Mouse (Mus musculus): ENCODE measurements around the gene Thap3. TPM values are rescaled to one million over a fixed set of nuclear protein-coding genes. Genes with fewer than 3 reads are reported as not detected.

The Thap3 gene
- not detected for polyA plus RNA-seq (2014; fragmentation: Illumina TruSeq; extraction: RNeasy Lipid Tissue Mini Kit (QIAGEN cat#74804); ENCODE audit: low read depth, low replicate concordance)

DNA sequence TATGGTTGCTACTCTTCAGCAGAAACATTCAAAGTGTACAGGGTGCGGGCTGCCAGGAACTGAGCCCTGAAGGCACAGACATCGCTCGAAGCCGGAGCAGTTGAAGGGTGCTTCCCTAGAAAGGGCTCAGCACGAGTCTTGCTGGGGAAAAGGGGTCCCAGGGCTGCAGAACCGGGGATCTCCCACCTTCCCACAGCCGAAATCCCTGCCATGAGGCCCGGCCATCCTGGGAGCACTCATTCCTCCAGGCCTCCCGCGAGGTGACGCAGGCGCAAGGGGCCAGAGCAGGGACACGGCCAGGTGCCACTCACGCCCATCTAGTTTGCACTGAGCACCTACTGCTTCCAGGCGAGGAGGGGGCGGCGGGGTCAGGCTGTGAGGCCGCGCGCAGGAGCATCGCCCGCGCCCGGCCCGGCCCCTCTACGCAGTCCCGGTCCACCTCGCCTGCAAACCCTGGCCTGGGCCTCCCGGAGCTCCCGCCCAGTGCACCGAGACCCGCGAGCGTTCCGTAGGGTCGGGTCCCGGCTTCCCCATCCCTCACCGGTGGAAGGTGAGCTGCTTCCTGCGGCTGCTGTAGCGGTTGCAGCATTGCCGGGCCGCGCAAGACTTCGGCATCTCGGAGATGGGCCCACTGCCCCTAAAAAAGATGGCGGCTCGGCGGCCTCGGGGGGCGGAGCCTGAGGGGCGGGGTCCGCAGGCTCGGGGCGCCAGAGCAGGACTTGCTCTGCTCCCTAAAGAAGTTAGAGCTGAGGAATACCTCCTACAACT, at the start of gene Thap3:
Gene Thap3, minus strand, starts transcription at position 656 of the 768 bp plus-strand sequence.

DNA sequence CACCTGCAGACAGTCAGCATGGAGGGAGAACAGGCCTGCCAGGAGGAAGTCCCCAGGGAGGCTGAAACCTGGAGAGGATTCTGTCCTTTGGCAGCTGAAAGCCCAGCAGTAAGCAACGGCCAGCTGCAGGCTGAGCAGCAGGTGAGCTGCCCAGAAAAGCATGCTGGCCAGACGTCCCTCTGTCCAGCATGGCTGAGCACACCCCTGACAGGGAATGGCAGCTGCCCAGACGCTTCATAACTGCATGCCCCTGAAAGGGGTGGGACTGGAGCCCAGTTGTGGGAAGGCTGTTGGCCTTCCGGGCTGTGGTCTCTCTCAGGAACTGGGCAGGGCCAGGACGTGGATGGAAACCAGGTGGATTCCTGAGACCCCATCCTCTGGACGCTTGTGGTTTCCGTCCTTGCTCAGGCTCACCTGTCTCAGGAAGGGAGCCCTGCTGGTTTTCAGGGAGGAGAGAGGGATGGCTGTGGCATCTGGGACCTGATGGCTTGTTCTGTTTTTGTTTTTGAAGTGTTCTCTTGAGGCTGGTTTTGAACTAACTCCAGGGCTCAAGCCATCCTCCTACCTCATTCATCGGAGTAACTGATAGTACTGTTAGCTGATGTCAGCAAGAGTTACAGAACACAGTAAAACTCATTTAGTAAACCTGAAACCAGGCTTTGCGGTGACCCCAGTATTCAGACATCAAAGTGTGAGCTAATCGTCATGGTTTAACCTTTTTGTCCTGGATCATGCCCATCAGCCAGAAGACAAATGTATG, 49.6 kb upstream of the Thap3 start, which contains the start of gene Tas1r1:
Gene Tas1r1, minus strand, starts transcription at position 344 of the 760 bp plus-strand sequence.

DNA sequence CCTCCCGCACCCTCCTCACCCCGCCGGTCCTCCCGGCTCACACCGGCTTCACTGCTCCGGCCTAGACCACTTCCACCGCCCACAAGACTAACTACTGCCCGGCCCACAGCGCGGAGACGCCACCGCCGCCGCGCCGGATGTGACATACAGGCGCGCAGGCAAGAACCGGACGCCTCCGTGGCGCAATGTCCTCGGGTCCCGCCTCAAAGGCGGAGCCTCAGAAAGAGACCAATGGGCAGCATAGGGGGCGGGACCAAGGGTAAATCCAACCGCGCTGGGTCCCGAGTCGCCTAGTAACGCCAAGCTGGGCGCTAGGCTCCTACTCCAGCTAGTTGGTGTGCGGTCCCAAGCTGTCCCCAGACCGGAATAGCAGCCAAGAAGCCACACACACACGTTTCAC, 38.7 kb upstream of the Thap3 start, which contains the start of gene Zbtb48:
Gene Zbtb48, minus strand, starts transcription at position 148 of the 400 bp plus-strand sequence.

DNA sequence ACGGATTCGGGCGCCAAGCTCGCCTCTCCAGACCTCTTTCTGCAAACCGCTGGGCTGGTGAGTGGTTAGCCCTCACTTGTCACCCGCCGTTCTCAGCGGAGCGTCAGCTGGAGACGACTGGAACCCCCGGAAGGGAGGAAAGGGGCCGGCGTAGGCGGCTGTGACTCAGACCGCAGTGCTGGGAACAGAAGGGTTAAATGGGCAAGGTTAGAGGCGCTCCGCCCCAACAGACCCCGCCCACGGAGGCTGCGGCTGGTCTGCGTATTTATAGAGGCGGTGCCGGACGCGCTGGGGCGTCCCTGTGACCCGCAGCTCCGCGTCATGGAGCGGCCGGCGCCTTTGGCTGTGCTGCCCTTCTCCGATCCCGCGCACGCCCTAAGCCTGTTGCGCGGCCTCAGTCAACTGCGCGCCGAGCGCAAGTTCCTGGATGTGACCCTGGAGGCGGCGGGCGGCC, 19.9 kb upstream of the Thap3 start, which contains the start of gene Klhl21:
Gene Klhl21, plus strand, starts transcription at position 182 of the 454 bp plus-strand sequence.

DNA sequence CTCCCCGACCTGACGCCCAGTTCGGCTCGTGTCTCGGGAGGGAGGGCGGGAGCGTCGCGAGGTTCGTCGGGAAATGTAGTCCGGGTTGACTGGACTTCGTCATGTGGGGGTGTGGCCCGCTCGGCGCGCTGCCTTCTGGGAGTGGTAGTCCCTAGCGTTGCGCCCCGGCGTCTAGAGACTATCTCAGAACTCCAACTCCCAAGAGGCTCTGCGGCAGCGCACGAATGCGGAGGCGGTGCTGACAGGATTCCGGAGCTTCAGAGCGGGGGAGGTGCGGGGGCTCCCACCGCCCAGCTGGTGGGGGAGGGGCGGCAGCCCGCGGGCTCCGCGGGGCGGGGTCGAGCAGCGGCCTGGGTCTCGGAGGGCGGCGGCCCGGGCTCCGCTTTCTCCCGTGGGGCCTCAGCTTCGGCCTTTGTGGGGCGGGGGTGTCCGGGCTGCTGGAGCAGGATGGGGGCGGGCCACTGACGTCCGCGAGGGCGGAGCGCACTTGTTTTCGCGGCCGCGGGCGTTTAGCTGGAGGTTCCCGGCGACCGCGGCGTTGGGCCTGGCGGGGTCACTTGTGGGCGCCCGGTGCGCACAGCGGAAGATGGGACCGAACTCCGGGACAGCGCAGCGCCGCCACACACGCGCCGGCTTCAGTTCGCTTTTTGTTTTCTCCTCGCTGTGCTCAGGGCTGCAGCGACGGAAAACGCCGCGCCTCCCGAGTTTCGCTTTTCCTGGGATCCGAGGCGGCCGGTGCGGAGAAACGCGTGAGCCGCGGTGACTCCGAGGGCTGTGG, 7.6 kb upstream of the Thap3 start, which contains the start of gene Phf13:
Gene Phf13, minus strand, starts transcription at position 86 of the 778 bp plus-strand sequence.

DNA sequence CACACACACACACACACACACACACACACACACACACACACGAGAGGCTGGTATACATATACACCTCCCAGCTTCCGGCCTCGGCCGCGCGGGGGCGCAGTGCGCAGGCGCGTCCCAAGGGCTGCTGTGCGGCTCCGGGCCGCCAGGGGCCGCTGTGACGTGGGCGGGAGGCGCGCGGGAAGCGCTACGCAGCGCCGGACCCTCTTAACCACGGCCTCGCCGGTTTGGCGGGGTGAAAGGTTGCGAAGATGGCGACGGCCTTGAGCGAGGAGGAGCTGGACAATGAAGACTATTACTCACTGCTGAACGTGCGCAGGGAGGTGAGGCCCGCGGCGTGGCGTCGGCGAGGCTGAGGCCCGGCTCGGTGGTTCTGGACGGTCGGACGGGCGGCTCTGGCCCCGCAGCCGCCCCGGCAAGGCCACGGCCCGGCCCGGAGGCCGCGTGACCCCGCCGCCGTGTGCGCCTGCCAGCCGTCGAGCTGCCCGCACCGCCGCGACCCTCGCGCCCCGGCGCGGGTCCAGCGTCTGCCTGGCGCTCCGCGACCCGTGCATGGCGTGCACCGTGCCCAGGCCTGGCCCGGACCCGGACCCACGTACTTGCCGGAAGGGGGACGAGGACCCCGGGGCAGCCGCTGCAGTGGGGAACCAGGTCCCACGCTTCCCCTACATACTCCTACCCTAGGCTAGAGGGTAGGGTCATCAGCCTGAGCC, 55.1 kb downstream of the Thap3 start, which contains the start of gene Dnajc11:
Gene Dnajc11, plus strand, starts transcription at position 187 of the 710 bp plus-strand sequence.

Other genes with a start within 250 kb of the Thap3 start
- 55.9 TPM for gene Camta1, start 127.1 kb downstream of the Thap3 start, polyA plus RNA-seq (2014; fragmentation: Illumina TruSeq; extraction: RNeasy Lipid Tissue Mini Kit (QIAGEN cat#74804); ENCODE audit: low read depth, low replicate concordance)
- gene Dnajc11, start 55.3 kb downstream of the Thap3 start, polyA plus RNA-seq (2014; fragmentation: Illumina TruSeq; extraction: RNeasy Lipid Tissue Mini Kit (QIAGEN cat#74804); ENCODE audit: low read depth, low replicate concordance), result 28.9 TPM
- 4.0 TPM for gene Phf13, start 7.3 kb upstream of the Thap3 start, polyA plus RNA-seq (2014; fragmentation: Illumina TruSeq; extraction: RNeasy Lipid Tissue Mini Kit (QIAGEN cat#74804); ENCODE audit: low read depth, low replicate concordance)
- gene Klhl21, start 19.8 kb upstream of the Thap3 start, polyA plus RNA-seq (2014; fragmentation: Illumina TruSeq; extraction: RNeasy Lipid Tissue Mini Kit (QIAGEN cat#74804); ENCODE audit: low read depth, low replicate concordance), result 3.0 TPM
- gene Zbtb48, start 38.7 kb upstream of the Thap3 start, polyA plus RNA-seq (2014; fragmentation: Illumina TruSeq; extraction: RNeasy Lipid Tissue Mini Kit (QIAGEN cat#74804); ENCODE audit: low read depth, low replicate concordance), result 1.4 TPM
- not detected for gene Tas1r1, start 49.6 kb upstream of the Thap3 start, polyA plus RNA-seq (2014; fragmentation: Illumina TruSeq; extraction: RNeasy Lipid Tissue Mini Kit (QIAGEN cat#74804); ENCODE audit: low read depth, low replicate concordance)
- 10.8 TPM for gene Nol9, start 50.3 kb upstream of the Thap3 start, polyA plus RNA-seq (2014; fragmentation: Illumina TruSeq; extraction: RNeasy Lipid Tissue Mini Kit (QIAGEN cat#74804); ENCODE audit: low read depth, low replicate concordance)
- 0.20 TPM for gene Plekhg5, start 83.5 kb upstream of the Thap3 start, polyA plus RNA-seq (2014; fragmentation: Illumina TruSeq; extraction: RNeasy Lipid Tissue Mini Kit (QIAGEN cat#74804); ENCODE audit: low read depth, low replicate concordance)
- gene Tnfrsf25, start 126.9 kb upstream of the Thap3 start, polyA plus RNA-seq (2014; fragmentation: Illumina TruSeq; extraction: RNeasy Lipid Tissue Mini Kit (QIAGEN cat#74804); ENCODE audit: low read depth, low replicate concordance), result not detected
- gene Espn, start 163.4 kb upstream of the Thap3 start, polyA plus RNA-seq (2014; fragmentation: Illumina TruSeq; extraction: RNeasy Lipid Tissue Mini Kit (QIAGEN cat#74804); ENCODE audit: low read depth, low replicate concordance), result 1.5 TPM
- 0.24 TPM for gene Hes2, start 169.9 kb upstream of the Thap3 start, polyA plus RNA-seq (2014; fragmentation: Illumina TruSeq; extraction: RNeasy Lipid Tissue Mini Kit (QIAGEN cat#74804); ENCODE audit: low read depth, low replicate concordance)
- gene Acot7, start 189.1 kb upstream of the Thap3 start, polyA plus RNA-seq (2014; fragmentation: Illumina TruSeq; extraction: RNeasy Lipid Tissue Mini Kit (QIAGEN cat#74804); ENCODE audit: low read depth, low replicate concordance), result 2.3 TPM